Mouse (Mus musculus): Measurements from ENCODE around the gene Exoc7. TPM values are rescaled to one million over a fixed set of nuclear protein-coding genes. Genes with fewer than 3 reads are reported as not detected.
"Not testable (repeated sequence)": the region's sequence is repeated elsewhere in the genome, so short reads cannot be mapped to it uniquely, and the experiment has no call there.

Gene Exoc7
- total RNA-seq, 2 experiments from 2014 or later, result 85.0 to 87.2 TPM

GRCm38 (mm10) chr11:116282089-116282488 is 24.9 kb downstream of the Exoc7 start:
- no peak for DNase-seq (ENCODE audit: extremely low spot score in 1 of 2, low spot score in 1 of 2)

- no peak for DNase-seq (ENCODE audit: extremely low spot score in 1 of 2, low spot score in 1 of 2)
These were observed 25.4 kb downstream of the Exoc7 start for GRCm38 (mm10) chr11:116281671-116282070.

GRCm38 (mm10) chr11:116280751-116281663 is 26.0 kb downstream of the Exoc7 start, which contains the start of gene Galr2:
Gene Galr2, plus strand, starts transcription at chr11:116280939.
- no peak for DNase-seq (ENCODE audit: extremely low spot score in 1 of 2, low spot score in 1 of 2)

GRCm38 (mm10) chr11:116277184-116277583 is 29.8 kb downstream of the Exoc7 start:
- DNase-seq (ENCODE audit: extremely low spot score in 1 of 2, low spot score in 1 of 2), result not testable (repeated sequence)

GRCm38 (mm10) chr11:116274045-116274666 is 32.9 kb downstream of the Exoc7 start, which contains the start of gene Srp68:
Gene Srp68, minus strand, starts transcription at chr11:116274217.
- DNase-seq (ENCODE audit: extremely low spot score in 1 of 2, low spot score in 1 of 2), result peak; percentile 90 to 94

- no peak for DNase-seq (ENCODE audit: extremely low spot score in 1 of 2, low spot score in 1 of 2)
These were observed 33.5 kb downstream of the Exoc7 start for GRCm38 (mm10) chr11:116273469-116274044.

GRCm38 (mm10) chr11:116272589-116273468 is 34.2 kb downstream of the Exoc7 start:
- no peak for DNase-seq (ENCODE audit: extremely low spot score in 1 of 2, low spot score in 1 of 2)

- no peak for DNase-seq (ENCODE audit: extremely low spot score in 1 of 2, low spot score in 1 of 2)
These were observed 37.5 kb downstream of the Exoc7 start for GRCm38 (mm10) chr11:116269560-116269959.

- no peak for DNase-seq (ENCODE audit: extremely low spot score in 1 of 2, low spot score in 1 of 2)
These were observed 38.7 kb downstream of the Exoc7 start for GRCm38 (mm10) chr11:116268313-116268712.

GRCm38 (mm10) chr11:116267637-116268036 is 39.4 kb downstream of the Exoc7 start:
- no peak for DNase-seq (ENCODE audit: extremely low spot score in 1 of 2, low spot score in 1 of 2)

- DNase-seq (ENCODE audit: extremely low spot score in 1 of 2, low spot score in 1 of 2), result no peak
These were observed 41.2 kb downstream of the Exoc7 start for GRCm38 (mm10) chr11:116265850-116266249.

GRCm38 (mm10) chr11:116265352-116265751 is 41.7 kb downstream of the Exoc7 start:
- DNase-seq (ENCODE audit: extremely low spot score in 1 of 2, low spot score in 1 of 2), result no peak

- DNase-seq (ENCODE audit: extremely low spot score in 1 of 2, low spot score in 1 of 2), result no peak
These were observed 46.8 kb downstream of the Exoc7 start for GRCm38 (mm10) chr11:116260259-116260658.

- no peak for DNase-seq (ENCODE audit: extremely low spot score in 1 of 2, low spot score in 1 of 2)
These were observed 47.6 kb downstream of the Exoc7 start for GRCm38 (mm10) chr11:116259461-116259860.

- DNase-seq (ENCODE audit: extremely low spot score in 1 of 2, low spot score in 1 of 2), result no peak
These were observed 50.9 kb downstream of the Exoc7 start for GRCm38 (mm10) chr11:116255982-116256675.

- DNase-seq (ENCODE audit: extremely low spot score in 1 of 2, low spot score in 1 of 2), result no peak
These were observed 51.7 kb downstream of the Exoc7 start for GRCm38 (mm10) chr11:116255090-116255981.

- no peak for DNase-seq (ENCODE audit: extremely low spot score in 1 of 2, low spot score in 1 of 2)
These were observed 52.4 kb downstream of the Exoc7 start for GRCm38 (mm10) chr11:116254627-116255026.

GRCm38 (mm10) chr11:116253076-116253600 is 53.9 kb downstream of the Exoc7 start:
- no peak for DNase-seq (ENCODE audit: extremely low spot score in 1 of 2, low spot score in 1 of 2)

All from layer of hippocampus, postnatal 25 days (tissue).